Mouse (Mus musculus) macrophage (primary cell): ENCODE data around the gene Myo3a. TPM values are rescaled to one million over a fixed set of nuclear protein-coding genes. Genes with fewer than 3 reads are reported as not detected.

Source experiments
- H3K27ac ChIP-seq: fragments of 350-480 bp; formaldehyde crosslinking; 2 replicates; pipeline ENCODE4 v1.9.0; 2021
- H3K36me3 ChIP-seq: fragments of 350-480 bp; formaldehyde crosslinking; 2 replicates; pipeline ENCODE4 v1.9.0; 2021; ENCODE audit errors: inconsistent target
- H3K4me3 ChIP-seq: fragments of 350-480 bp; formaldehyde crosslinking; 2 replicates; pipeline ENCODE4 v1.9.0; 2021; ENCODE audit errors: inconsistent target
- H3K79me2 ChIP-seq: fragments of 350-480 bp; formaldehyde crosslinking; 2 replicates; pipeline ENCODE4 v1.9.0; 2021; ENCODE audit errors: inconsistent target
- WGBS: methylation state at CpG from one replicate; pipeline ENCODE4 v1.1.7; 2026; ENCODE audit warnings: inconsistent platforms; ENCODE audit not compliant: missing documents; 5-methylcytosine and 5-hydroxymethylcytosine counted together
- polyA plus RNA-seq: library from polyadenylated mRNA; stranded (reverse); fragments of 250-400 nt; gene quantifications from 3 replicates; pipeline ENCODE4 v1.2.4, GENCODE M21; 2018; ENCODE audit warnings: inconsistent platforms

Gene Myo3a
- polyA plus RNA-seq, 1 experiment from 2014 or later: not detected

DNA sequence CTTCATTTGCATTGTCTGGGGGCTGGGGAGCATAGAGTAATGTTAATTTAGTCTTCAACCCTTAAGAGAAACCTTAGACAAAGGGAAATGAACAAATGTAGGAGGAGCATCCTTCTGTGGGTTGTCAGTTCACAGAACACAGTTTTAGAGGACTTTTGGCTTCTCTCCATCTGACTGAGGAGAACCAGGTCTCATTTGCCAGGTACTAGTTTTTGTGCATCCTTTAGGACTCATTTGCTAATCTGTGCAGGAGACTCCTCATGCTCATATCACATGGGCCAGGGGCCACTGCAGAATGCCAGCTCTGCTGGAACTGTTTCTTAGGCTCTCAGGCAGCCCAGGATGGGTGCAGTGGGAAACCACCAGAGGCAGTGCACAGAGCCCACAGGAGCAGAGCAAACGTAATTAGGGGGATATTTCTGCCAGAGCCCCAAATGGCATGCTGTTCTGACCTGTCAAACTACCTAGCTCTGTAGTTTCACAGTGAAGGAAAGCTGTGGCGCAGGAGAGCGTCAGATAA is 399.9 kb downstream of the Myo3a start:
- Histone ChIP-seq H3K4me3 (no peak overlapping the region), H3K79me2 (no peaks in the 10 kb centered on the region), H3K27ac (no peak overlapping the region), H3K36me3 (no peaks in the 10 kb centered on the region)
- WGBS: 33% methylated on average over 3 of the region's 3 CpGs

DNA sequence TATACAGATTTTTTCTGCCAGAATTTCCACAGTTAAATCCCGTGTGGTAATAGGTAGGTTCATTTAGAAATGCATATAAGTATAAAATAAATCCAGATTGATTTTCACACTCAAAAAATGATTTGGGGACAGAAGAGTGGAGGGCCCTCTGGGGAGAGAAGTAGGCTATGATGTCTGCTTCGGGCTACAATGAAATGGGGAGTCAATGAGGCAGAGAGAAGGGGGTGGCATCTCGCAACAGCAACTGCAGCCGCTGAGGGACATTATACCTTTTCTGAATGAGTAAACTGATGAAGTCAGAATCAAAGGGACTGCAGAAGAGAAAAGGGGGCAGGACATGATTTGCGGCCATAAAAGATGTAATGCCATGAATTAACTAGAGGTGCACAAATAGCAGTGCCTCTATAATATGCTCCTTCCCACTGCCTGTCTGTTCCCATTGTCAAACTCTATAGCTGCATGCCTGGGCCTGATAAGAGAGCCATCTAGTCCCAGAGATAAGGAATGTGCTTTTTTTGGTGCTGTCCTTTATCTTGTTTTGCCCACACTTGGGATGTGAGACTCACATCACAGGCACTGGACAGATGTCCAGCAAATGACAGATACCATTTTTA is 400.6 kb downstream of the Myo3a start:
- no peaks in the 10 kb centered on the region for H3K36me3 ChIP-seq
- H3K79me2 ChIP-seq: no peaks in the 10 kb centered on the region
- H3K27ac ChIP-seq: no peak overlapping the region
- no peak overlapping the region for H3K4me3 ChIP-seq
- 39% methylated on average over 5 of the region's 5 CpGs for WGBS

DNA sequence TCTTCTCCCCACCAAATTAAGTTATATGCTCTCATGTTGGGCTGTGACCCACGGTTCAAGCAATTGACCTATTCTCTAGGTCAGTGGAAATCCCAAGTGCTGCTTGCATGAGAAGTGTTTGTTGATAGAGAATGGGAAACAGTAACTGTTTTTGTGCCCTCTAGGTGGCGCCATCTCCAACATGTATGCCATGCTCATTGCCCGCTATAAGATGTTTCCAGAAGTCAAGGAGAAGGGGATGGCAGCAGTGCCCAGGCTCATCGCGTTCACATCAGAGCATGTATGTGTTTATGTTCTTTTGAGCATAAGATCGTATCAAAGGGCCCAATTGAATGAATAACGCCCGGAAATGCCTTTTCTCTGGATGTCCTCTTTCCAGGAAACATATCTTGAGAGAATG is 407.5 kb downstream of the Myo3a start:
- 48% methylated on average over 8 of the region's 8 CpGs for WGBS
- no peaks in the 10 kb centered on the region for H3K79me2 ChIP-seq
- no peaks in the 10 kb centered on the region for H3K36me3 ChIP-seq
- H3K27ac ChIP-seq: no peak overlapping the region
- H3K4me3 ChIP-seq: no peak overlapping the region

DNA sequence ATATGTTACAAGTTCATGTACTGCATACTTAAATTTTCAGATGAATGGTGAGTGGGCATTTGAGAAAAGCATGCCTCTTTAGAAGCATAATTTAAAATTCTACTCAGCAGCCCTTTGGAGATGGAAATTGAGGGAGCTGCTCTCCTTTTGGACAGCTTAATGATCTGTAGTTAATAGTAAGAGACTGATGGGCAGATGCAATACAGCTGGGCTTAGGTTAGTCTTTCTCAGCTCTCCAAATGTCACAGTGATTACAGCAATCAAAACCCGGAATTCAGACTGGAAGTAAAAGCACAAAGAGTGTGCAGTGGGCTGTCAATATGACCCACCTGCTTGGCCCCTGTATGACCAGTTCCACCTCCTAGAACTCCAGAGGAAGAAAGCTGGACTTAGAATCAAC is 418.8 kb downstream of the Myo3a start:
- 100% methylated on average over 1 of the region's 1 CpGs for WGBS
- H3K79me2 ChIP-seq: no peaks in the 10 kb centered on the region
- no peak overlapping the region for H3K27ac ChIP-seq
- no peaks in the 10 kb centered on the region for H3K36me3 ChIP-seq
- no peak overlapping the region for H3K4me3 ChIP-seq

DNA sequence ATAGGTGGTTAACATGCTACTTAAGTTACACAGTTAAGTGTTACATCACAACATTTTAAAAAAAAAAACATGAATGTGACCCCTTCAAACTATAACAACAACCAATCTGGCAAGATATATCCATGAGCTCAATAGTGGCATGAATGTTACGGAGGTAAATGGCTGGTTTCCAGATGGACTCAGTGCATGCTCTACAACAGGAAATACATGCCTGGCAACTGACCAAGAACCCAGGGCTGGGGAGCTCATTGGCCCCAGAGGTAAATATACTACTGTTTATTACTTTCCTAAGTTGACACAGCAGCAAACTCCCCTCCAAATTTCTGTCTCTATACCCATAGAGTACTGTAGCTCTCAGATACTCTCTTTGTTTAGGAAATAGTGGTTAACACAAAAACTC is 421.1 kb downstream of the Myo3a start:
- no peaks in the 10 kb centered on the region for H3K79me2 ChIP-seq
- no peak overlapping the region for H3K4me3 ChIP-seq
- no peaks in the 10 kb centered on the region for H3K36me3 ChIP-seq
- 80% methylated on average over 1 of the region's 1 CpGs for WGBS
- no peak overlapping the region for H3K27ac ChIP-seq

DNA sequence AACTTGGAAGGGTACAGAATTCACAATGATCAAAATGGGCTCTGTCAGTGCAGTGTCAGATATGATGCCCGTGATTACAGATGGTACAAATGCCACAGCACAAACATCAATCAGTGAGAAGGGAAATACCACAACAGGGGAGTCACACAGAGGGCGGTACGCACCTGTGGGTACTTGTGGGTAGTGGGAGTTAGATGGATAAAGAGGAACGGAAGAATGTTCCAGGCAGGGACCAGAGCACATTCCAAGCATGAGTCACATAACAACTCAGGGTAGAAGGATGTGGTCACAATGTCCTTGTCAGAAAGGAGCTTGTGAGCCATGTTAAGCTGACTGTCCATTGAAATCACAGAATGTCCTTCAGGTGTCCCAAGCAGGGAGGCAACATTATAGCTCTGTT is 424.5 kb downstream of the Myo3a start:
- WGBS: 80% methylated on average over 4 of the region's 4 CpGs
- Histone ChIP-seq H3K79me2 (no peaks in the 10 kb centered on the region), H3K4me3 (no peak overlapping the region), H3K27ac (no peak overlapping the region), H3K36me3 (no peaks in the 10 kb centered on the region)

DNA sequence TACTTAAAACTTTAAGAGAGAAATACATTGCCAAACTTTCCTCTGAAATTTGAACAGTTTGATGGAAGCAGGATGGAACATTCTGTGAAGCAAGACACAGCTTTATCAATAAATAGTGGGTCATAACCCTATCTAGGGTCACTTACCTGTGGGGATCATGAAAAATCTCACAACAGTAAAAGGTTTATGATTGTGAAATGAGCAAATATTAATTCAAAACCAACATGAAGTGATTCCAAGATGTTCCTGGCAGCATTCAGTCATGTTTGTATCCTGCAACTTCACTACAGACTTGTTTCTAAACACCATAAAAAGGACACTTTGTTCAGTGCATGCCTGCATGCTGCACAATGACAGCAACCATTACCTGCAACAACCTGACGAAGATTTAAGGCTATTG is 436.4 kb downstream of the Myo3a start:
- H3K27ac ChIP-seq: no peak overlapping the region
- H3K79me2 ChIP-seq: no peaks in the 10 kb centered on the region
- no peak overlapping the region for H3K4me3 ChIP-seq
- 79% methylated on average over 1 of the region's 1 CpGs for WGBS
- H3K36me3 ChIP-seq: no peaks in the 10 kb centered on the region
